Mouse (Mus musculus): ENCODE measurements at regions not wholly inside any gene's neighbourhood (a gene's known extent, or its start where the extent isn't known, plus 50 kb on each side); places are given as distances from the start of the nearest gene placed in this dataset.
"Not testable (repeated sequence)": the region's sequence is repeated elsewhere in the genome, so short reads cannot be mapped to it uniquely, and the experiment has no call there.

DNA sequence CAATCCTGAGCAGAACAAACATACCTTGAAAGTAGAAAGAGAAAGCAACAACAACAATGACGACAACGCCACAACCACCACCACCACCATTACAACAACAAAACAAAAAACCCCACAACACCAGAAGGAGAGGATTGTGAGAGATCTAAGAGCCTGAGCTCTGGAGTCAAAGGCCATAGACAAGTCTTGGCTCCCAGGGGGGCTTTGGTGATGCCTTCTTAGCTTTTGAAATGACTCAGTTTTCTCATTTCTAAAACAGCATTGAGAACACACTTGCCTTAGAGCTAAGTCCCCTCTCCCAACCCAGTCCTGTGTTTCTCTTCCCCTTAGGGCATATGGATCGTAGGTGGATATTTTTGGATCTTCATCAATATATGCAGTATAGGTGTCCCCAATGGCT, 112.2 kb downstream of the Kif20b start:
- DNase-seq (ENCODE audit: low read depth, low spot score): no peak

DNA sequence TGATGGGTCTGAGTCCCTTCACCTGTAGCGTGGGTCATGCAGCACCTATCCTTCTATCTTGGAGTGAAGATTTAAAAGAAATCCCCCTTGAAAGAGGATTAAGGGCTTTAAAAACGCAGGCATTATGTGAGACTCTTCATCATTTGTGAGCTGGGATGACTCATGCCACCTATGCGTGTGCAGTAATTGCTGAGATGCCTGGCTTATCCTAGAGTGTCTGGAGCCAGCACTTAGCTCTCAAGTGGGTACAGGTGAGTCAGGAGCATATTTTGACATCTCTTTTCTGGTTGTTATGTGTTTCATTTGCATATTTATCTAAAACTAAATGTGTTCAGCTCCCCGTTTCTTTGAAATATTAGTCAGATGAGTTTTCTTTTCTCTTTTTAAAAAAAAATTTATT, 123.4 kb downstream of the Kif20b start:
- DNase-seq (ENCODE audit: low read depth, low spot score): no peak

DNA sequence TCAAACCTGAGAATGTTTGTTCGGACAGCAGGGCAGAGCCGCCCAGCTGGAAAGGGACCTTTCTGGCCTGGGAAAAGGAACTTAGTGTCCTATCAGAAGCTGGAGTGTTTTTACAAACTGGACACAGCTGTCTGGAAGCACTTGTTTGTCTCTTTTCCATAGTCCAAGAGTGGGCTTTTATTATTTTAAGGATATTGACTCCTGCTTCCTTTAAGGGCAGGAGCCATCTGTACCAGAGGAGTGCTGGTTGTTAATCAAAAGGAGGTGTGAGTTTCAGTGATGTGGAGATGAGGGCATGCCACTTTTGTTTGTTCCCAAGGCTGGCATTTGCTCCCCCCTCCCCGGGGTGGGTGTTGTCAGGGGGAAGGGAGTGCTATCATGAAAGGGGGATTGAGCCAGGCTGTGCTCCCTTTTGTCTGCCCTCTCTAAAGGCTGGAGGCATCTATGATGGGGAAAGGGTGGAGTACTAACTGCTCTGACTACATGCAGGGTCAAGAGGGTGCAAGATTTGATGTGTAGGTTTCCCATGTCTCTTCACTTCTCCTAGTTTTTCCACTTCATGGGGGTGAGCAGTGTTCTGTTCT, 144.3 kb downstream of the Kif20b start:
- DNase-seq (ENCODE audit: low read depth, low spot score): no peak

DNA sequence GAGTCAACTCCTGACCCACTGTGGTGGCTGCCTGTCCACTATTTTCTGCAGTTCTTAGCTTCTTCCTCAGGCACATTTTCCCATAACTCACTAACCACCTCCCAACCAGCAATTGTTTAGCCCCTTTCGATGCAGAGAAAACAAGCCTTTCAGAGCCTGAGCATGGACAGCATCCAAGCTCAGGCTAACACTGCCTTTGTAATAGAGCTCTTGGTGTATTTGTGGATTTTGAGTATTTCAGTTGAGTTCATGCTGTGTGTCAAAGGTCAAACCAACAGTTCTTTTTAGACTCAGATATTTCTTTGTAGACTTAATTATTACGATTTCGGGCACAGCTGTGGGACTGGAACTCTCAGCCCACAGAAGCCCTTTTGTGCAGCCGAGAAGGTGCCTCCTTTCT, 159.0 kb downstream of the Kif20b start:
- DNase-seq (ENCODE audit: low read depth, low spot score): no peak

DNA sequence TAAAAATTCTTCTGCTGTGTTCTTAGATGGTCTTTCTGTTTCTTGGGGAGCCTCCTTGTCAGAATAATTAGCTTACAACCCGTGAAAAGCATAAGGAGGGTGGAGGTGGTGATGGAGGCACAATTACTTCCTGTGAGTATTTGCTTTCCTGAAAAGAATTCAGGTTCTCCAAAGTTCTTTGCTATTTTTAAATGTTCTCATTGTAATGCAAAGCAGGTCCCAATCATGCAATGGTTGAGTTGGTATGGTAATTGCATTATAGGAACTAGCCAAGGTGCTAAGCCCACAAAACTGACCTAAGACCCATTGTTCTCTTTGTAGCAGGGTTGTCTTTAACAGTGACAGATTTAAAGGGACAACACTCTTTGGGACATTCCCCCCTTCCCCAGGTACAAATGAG, 179.1 kb downstream of the Kif20b start:
- DNase-seq (ENCODE audit: low read depth, low spot score): no peak

DNA sequence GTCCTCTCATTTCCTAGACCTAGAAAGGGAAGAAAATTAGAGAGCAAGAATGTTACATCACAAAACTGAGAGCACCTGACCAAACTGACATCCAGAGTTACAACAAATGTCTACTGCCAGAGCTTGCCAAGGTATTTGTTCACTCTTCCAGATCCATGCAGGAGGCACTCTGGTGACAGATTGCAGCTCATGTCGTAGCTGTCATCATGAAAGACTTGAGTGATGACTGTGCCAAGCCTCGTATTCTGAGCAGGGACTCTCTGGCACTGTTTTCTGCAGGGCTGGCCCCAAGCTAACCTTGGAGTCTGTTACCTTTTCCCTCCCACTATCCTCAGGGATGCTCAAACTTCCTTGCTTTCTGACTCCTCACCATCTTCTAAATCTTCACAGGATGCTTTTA, 192.2 kb downstream of the Kif20b start:
- no peak for DNase-seq (ENCODE audit: low read depth, low spot score)

DNA sequence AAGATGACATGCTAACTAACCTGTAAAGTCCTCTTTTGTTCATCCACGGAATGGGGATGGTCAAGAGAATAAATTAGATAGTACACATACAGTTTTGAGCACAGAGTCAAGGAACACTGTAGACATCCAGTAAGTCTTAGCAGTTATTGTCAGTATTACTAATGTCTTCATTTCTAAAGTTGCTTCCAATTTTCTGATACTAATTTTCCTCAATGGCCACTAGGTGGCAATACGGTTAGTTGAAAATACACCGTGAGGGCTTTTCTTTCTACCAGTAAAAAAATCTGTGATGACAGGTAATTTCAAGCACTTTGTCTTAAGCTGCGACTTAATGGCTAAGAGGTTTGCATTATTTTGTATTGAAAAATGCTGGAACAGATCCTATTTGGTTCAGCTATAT, 203.1 kb downstream of the Kif20b start:
- peak; percentile 50 for DNase-seq (ENCODE audit: low read depth, low spot score)

DNA sequence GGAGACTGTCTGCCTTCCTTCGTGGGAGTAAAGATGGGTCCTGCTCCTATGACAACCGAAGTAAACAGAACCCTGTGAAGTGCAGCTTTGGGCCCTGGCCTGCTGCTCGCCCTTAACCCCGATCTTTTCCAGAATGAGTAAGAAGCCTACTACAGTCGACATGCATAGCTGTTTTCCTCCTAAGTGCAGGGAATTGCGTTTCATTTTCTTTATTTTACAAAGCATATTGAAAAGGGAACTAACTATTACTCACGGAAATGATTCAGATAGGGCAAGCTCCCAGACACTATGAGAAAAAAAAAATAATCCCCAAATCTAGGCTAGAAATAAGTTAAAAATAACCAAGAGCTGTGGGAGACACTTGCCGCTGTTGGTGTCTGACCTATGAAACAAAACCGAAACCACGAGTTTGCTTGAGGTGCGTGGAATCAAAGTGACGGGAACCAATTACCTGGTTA, 204.5 kb downstream of the Kif20b start:
- no peak for DNase-seq (ENCODE audit: low read depth, low spot score)

DNA sequence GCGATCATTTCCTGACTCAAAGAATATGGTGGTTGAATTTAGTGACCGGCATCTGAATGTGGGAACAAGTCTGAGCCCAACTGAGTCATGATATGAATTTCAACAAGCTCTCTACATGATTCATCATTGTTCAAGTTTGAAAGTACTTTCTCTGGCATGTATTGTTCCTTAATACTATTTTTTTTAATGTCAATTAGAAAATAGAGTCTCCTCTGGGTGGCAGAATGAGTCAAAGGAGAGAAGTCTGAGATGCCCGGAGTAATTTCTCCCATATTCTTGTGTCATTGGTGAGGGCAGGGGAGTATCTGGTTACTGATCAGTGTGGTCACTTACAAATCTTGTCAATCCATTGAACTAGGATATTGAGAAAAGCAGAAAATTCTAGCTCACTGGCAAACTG, 205.9 kb downstream of the Kif20b start:
- peak; percentile 23 for DNase-seq (ENCODE audit: low read depth, low spot score)

DNA sequence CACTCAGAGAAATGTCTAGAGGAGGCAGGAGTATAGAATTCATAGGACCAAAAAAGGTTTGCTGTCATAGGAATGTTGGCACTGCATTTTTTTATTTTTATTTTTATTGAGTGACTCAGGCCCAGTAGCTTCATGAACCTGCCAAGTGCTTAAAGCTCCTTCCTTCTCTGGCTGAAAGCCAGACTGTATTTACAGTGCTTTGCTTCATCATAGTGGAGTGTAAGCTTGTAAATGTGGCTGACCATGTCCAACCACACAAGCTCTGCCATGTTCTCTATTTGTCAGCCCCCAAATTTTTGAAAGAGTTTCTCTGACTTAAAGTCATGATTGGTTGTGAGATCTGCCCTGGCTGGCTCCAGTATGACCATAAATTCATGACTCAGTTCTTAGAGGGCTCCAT, 221.0 kb downstream of the Kif20b start:
- DNase-seq (ENCODE audit: low read depth, low spot score): peak; percentile 40

DNA sequence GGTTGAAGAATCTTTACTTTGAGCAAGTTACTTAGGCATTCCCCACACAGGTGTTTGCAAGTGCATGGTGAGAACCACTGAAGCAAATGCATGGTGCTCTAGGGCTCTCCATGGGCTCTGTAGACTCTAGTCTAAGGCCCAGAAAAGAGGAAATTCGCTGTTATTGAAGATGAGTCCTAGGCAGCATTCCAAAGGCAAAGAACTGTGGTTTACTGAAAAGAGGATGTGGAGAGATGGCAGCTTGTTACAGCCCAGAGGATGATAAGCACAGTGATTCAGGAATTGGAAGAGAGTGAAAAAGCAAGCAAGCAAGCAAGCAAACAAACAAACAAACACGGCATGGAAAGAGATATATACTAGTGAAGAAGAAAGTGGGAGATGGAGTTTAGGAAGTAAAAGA, 221.6 kb downstream of the Kif20b start:
- DNase-seq (ENCODE audit: low read depth, low spot score): no peak

DNA sequence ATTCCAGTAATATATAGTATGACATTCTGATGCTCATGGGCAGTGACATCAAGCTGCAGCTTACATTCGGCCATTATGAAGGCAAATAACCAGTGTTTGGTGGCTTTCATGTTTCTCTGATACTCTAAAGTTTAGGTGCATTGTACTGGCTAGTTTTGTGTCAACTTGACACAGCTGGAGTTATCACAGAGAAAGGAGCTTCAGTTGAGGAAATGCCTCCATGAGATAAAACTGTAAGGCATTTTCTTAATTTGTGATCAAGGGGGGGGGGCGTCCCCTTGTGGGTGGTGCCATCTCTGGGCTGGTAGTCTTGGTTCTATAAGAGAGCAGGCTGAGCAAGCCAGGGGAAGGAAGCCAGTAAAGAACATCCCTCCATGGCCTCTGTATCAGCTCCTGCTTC, 227.3 kb downstream of the Kif20b start:
- DNase-seq (ENCODE audit: low read depth, low spot score): not testable (repeated sequence)

DNA sequence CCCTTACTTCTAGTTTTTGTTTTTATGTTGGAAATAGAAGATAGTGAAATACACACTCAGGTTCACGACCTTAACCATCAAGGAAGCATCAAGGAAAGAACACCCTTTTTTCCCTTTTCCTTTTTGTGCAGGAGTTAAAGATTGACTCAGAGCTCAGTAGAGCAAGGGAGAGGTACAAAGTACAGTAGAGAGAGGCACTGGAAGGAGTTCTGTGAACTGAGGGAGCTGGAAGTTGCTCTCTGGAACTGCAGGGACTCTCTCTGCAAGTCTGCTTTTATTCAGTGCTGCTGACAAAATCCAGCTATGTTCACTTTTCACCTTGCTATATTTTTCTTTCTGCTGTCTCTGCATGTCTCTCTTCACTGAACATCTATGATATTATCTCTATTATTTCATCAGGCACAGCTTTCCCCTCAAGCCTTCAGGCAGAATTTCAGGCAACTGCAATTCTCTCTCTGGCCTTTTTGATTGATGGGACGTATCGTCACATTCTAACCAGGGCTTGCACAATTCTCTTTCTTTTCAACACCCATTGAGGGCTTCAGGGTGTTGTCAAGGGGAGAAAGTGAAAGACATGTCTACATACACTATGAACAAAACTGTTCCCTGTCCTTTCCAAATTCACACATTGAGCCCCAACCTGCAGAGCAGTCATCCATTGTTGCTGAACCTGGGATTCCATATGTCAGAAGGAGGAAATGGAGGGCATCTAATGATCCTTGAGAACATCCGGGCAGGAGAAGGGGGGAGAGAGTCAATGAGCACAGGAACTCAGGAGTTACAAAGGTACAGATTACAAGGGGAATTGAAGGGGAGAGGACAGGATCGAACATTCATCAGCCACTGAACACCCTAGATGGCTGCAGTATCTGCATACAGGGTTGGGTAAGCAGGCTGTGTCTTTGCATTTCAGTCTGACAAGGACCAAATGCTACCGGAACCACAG, 228.9 kb downstream of the Kif20b start:
- DNase-seq (ENCODE audit: low read depth, low spot score): no peak

DNA sequence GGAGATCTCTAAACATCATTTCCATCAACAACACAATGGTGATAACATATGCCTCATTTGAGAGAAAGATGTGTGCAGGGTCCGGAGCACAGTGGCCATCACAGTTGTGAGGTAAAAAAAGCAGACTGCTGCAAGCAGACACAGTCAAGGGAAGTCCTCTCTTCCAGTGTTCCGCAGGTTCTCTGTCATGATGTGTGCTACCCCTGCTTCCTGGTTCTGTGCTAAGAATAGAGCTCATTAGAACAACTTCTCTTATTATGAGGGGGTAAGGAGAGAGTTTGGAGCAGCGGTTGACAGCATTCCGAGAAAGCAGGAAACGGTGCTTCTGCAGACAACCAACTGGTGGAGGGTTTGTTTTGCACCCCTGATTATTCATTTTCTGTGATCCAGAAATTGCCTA, 229.7 kb downstream of the Kif20b start:
- no peak for DNase-seq (ENCODE audit: low read depth, low spot score)

DNA sequence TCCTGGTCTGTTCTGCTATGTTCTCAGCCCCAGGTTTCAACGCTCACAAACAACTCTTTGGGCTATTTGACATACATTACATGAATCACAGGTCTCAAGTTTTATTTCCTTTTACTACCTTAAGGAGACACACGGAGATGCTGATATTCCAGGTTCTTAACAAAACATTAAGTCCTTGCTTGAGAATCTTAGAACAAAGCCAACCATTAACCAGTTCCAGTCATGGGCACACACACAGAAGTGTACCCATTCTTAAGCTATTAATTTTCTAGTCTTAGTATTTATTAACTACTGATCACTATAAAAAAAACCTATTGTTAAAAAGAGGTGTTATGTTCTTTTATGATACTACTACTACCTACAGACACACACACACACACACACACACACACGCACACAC, 235.7 kb downstream of the Kif20b start:
- no peak for DNase-seq (ENCODE audit: low read depth, low spot score)

DNA sequence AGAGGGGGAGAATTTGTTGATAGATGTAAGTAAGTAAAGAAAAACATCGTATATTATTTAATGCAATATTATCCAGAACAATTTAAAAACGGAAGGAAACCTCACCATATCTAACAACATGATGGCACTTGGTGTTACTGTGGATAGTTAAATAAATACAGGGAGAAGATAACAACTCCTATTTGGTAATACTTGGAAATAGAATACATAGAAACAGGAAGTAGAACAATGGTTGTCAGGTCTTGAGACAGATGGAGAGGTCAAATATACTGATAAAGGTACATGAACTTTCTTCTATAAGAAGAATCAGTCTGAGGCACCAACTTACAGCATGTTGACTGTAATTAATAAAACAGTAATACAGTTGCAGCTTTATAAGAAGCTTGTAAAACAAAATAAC, 242.6 kb downstream of the Kif20b start:
- no peak for DNase-seq (ENCODE audit: low read depth, low spot score)

DNA sequence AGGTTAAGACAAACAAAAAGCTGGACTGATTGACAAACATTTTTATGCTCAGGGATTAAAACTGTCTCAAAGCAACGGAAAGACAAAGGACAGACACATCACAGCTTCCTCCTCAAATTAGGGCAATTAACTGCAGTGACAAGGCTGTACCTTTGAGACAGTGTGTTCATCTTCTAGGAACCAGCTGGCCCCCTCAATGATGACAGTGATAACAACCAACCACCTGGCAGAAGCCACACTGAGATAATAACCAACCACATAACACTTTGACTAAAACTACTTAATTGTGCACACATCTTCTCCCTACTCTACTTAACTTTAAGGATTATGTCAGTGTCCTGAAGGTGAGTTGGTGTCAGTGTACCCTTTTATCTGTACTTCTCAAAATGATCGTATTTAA, 248.4 kb downstream of the Kif20b start:
- DNase-seq (ENCODE audit: low read depth, low spot score): no peak

DNA sequence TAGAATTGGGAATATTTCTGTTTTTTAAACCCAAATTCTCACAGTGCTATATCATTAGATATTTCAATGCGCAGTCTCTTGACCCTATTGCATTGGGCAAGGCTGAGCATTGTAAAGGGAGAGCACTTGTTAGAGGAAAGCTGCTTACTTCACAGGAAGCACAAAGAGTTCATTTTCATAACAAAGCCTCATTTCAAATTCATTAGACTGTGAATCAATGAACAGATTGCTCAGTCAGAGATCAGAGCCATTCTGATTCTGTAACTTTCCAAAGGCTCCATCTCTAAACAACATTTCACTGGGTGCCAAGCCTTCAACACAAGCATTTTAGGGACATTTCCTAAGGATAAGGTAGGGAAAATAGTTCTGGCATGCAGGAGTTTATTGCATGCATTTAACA, 257.9 kb downstream of the Kif20b start:
- no peak for DNase-seq (ENCODE audit: low read depth, low spot score)

DNA sequence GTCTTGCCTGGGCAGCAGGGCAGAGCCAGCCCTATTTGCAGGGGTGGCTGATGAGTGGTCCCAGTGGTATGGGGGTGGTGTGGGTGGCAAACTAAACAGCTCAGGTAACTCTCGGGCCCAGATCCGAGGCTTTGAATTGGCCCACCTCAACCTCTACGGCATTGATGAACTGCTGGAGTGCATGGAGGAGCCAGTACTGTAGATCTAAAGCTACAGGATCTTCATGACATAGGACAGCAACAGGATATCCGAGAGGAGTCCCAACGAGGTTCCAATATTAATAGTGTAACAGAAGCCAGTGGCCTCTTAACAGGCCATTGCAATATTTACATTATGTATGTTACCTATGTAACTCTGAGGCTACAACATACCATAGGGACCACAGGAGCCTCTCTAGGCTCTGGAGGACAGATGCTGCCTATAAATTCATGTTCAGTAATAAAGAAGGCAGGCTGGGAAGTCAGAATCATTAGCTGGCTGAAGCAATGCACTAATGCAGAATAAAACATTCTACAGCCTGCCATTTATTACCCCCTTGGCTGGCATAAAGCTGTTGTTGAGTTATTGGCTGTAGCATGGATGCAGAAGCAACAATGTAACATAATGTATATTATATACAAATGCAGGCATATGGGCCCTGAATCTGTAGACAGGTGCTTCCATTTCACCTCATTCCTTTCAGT, 283.5 kb downstream of the Kif20b start:
- DNase-seq (ENCODE audit: low read depth, low spot score): no peak

DNA sequence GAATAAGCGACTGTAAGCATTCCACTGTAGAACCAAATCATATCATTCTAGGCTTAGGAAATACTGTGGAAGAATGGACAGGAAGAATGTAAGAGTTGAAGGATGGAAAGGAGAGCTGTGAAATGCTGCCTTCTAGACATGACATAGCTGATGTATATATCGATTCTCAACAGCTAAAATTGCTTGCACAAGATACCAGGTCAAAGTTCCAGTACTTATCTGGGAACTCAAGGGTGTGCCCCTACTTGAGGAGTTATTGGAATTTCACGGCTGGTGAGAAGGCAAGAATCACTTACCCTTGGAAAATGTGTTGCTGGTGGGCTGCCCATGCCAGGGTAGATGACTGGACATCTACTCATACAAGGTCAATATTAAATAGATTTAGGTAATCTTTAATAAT, 322.0 kb downstream of the Kif20b start:
- DNase-seq (ENCODE audit: low read depth, low spot score): no peak

DNA sequence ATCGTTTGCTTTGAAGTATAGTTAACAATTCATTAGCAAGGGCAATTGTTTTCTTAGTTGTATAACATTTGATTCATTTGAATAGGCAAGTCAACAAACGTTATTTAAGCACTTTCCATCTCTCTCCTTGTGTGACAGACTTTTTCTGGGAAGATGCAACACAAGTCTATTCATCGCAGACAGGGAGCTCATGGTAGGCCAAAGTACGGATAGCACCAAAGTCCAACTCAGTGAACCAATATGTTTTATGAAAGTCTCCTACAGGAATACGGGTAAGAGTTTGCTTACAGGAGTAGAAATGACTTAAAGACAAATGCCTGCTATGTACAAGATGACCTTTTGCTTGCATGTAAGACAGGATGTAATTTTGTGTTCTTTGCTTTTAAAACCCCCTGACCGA, 325.4 kb downstream of the Kif20b start:
- DNase-seq (ENCODE audit: low read depth, low spot score): no peak

DNA sequence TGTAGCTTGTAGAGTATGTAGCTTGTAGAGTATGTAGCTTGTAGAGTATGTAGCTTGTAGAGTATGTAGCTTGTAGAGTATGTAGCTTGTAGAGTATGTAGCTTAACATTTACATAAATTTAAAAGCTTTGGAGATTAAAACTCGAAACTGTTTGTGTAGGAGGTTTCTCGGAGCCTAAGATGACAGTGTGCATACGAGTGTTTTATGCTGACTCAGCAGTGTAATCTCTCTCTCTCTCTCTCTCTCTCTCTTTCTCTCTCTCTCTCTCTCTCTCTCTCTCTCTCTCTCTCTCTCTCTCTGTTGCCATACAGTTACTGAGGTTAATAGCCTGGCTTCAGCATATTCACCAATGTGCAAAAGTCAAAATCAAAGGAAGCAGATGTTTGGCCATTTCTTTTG, 336.5 kb downstream of the Kif20b start:
- not testable (repeated sequence) for DNase-seq (ENCODE audit: low read depth, low spot score)

DNA sequence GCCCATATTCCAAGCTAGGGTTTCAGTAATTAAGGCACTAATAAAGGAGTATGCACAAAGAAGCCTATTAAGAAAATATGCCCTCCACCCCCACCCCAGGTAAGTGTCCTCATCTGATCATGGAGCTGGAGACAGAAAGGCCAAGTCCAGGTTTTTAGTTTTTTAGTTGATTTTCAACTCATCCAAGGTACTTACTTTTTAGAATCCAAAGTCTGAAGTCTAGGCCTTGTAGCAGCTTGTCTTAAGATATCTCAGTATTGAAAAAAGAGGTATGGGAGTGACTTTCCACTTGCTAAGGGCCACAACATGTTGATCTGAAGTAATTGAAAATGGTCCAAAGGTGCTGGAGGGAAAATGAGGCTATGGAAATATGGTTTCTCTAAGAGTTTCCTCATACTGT, 340.9 kb downstream of the Kif20b start:
- no peak for DNase-seq (ENCODE audit: low read depth, low spot score)

Measured in 3T3-L1 (cell line).